8 mouse cellular contexts compared by ENCODE assay signal in genomic region chr9:41474945-41475297, GRCm38 (mm10).
DNase-seq lines count a peak whose midpoint lies in the region; ATAC-seq lines count a peak whose summit lies in the region.

No protein-coding gene starts in this region.

- peak overlapping the region; percentile 0 to 9; a peak in 1 of 4 replicates for H3K4me3 ChIP-seq in heart, embryonic 14.5 days (ENCODE audit: control insufficient read depth in 1 of 2, insufficient read depth in 1 of 2, low read depth in 1 of 2, low read length in 2 of 2)
- H3K4me3 ChIP-seq in forebrain, embryonic 15.5 days, result peak overlapping the region; percentile 14
- H3K4me3 ChIP-seq in limb, embryonic 15.5 days, result peak overlapping the region; percentile 36

- H3K9me3 ChIP-seq in heart, embryonic 14.5 days (ENCODE audit: control insufficient read depth, low read length), result no peaks in the 10 kb centered on the region
- no peaks in the 10 kb centered on the region for H3K9me3 ChIP-seq in forebrain, embryonic 15.5 days
- H3K9me3 ChIP-seq in limb, embryonic 15.5 days, result no peaks in the 10 kb centered on the region

- no peak for DNase-seq in heart, postnatal 4 days
- peak; percentile 7 for DNase-seq in ZHBTc4 (ENCODE audit: low read depth, low spot score)
- DNase-seq in layer of hippocampus, adult 9-10 months (ENCODE audit: low spot score), result no peak
- no peak for DNase-seq in left cerebral cortex, adult 11 months (ENCODE audit: low spot score)

- peak overlapping the region; percentile 56 to 84 for H3K27ac ChIP-seq in heart, embryonic 14.5 days (replicated peaks in 1 of 2; ENCODE audit: control insufficient read depth in 1 of 2, insufficient read depth in 1 of 2, low read depth in 2 of 2, low read length in 2 of 2)
- H3K27ac ChIP-seq in forebrain, embryonic 15.5 days (replicated peaks), result peak overlapping the region; percentile 54
- H3K27ac ChIP-seq in limb, embryonic 15.5 days, result peak overlapping the region; percentile 91

- peak overlapping the region; percentile 57; the same call in 1 of the 2 replicates for H3K9ac ChIP-seq in heart, embryonic 14.5 days (ENCODE audit: low read length)
- H3K9ac ChIP-seq in forebrain, embryonic 15.5 days (replicated peaks), result peak overlapping the region; percentile 20
- peak overlapping the region; percentile 26; the same call in 1 of the 2 replicates for H3K9ac ChIP-seq in limb, embryonic 15.5 days

- H3K4me1 ChIP-seq in heart, embryonic 14.5 days (ENCODE audit: control insufficient read depth in 2 of 2, insufficient read depth in 2 of 2, low read length in 2 of 2), result peaks cover 6 to 8% of the 10 kb centered on the region in 2 experiments
- peaks cover 37% of the 10 kb centered on the region for H3K4me1 ChIP-seq in forebrain, embryonic 15.5 days
- H3K4me1 ChIP-seq in limb, embryonic 15.5 days, result peaks cover 26% of the 10 kb centered on the region

- no peaks in the 10 kb centered on the region for H3K36me3 ChIP-seq in heart, embryonic 14.5 days (ENCODE audit: control insufficient read depth, insufficient read depth, low read length)
- H3K36me3 ChIP-seq in forebrain, embryonic 15.5 days, result no peaks in the 10 kb centered on the region
- H3K36me3 ChIP-seq in limb, embryonic 15.5 days, result no peaks in the 10 kb centered on the region

- WGBS in heart, embryonic 14.5 days, result 72% methylated on average over 6 of the region's 6 CpGs
- 53% methylated on average over 6 of the region's 6 CpGs for WGBS in forebrain, embryonic 15.5 days
- 54% methylated on average over 6 of the region's 6 CpGs for WGBS in limb, embryonic 15.5 days

- no peak for ATAC-seq in heart, embryonic 14.5 days (ENCODE audit: insufficient number of reproducible peaks, insufficient read depth, low FRiP score, low read depth)
- ATAC-seq in forebrain, embryonic 15.5 days (replicated peaks), result peak; percentile 58
- peak; percentile 33; the same call in 1 of the 2 replicates for ATAC-seq in limb, embryonic 15.5 days (ENCODE audit: insufficient number of reproducible peaks, low FRiP score, low TSS enrichment, low read depth)
- no peak for ATAC-seq in megakaryocyte-erythroid progenitor cell, adult 5-6 weeks (replicated peaks; ENCODE audit: low FRiP score, low TSS enrichment, poor library complexity, severe bottlenecking)

- no peaks in the 10 kb centered on the region for H3K27me3 ChIP-seq in heart, embryonic 14.5 days (ENCODE audit: control insufficient read depth, insufficient read depth, low read length)
- no peaks in the 10 kb centered on the region for H3K27me3 ChIP-seq in forebrain, embryonic 15.5 days
- no peaks in the 10 kb centered on the region for H3K27me3 ChIP-seq in limb, embryonic 15.5 days

- H3K4me2 ChIP-seq in heart, embryonic 14.5 days (ENCODE audit: low read length), result peak overlapping the region; percentile 51
- peak overlapping the region; percentile 30 for H3K4me2 ChIP-seq in forebrain, embryonic 15.5 days (replicated peaks)
- peak overlapping the region; percentile 54 for H3K4me2 ChIP-seq in limb, embryonic 15.5 days

Comparison
In these comparisons a context has a peak if more than half of its experiments do, and no peak if none do; other contexts are left out.
1. ATAC-seq: peak in forebrain, embryonic 15.5 days (single experiment) and limb, embryonic 15.5 days (single experiment); none in heart, embryonic 14.5 days (single experiment) and megakaryocyte-erythroid progenitor cell, adult 5-6 weeks (single experiment).
2. Peak in every context shown above with its lines, with median percentiles within 50 percentile points of each other: H3K27ac ChIP-seq, H3K4me2 ChIP-seq, H3K4me3 ChIP-seq and H3K9ac ChIP-seq.